Mouse (Mus musculus) fibroblast of lung, adult 2 months (primary cell): ENCODE results near the gene Pcif1.
"Not testable (repeated sequence)": the region's sequence is repeated elsewhere in the genome, so short reads cannot be mapped to it uniquely, and the experiment has no call there.

Experiments
- DNase-seq: peaks from one replicate; pipeline ENCODE4 v3.0.0-alpha.2; 2011; ENCODE audit warnings: low read depth

Pcif1 gene

DNA sequence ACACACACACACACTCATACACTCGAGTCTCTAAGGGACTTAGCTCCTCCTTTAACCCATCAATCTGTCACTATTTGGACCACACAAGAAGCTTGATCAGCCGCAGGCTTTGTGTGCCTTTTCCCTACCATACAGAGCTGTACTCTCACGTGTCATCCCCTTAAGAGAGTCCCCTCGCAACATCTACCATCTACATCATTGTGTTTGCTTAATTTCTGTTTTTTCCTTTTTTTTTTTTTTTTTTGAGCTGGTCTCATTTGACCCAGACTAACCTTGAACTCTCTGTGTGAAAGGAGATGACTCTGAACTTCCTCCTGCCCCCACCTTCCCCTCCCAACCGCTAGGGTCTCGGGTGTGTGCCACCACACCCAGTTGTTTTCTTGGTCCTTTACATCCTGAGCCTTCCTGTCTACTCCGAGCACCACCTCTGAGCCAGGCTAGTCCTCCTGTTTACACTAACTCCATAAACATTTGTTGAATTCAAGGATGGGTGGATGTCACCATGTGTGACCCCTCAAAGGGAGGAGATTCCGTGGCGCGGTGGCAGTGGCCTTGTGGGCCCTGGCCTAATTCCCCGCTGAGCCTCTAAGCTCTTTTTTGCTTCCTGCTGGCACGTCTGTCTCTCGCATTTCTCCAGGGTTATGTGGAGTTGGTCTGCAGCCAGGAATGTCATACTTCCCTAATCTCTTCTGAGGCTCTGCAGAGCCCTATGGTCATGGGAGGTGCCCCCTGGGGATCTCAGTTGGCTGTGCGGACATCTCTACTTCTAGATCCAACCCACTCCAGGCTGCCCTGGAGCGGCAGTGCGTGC, 12.2 kb upstream of the Pcif1 start:
- no peak for DNase-seq

- no peak for DNase-seq
Observed at GRCm38 (mm10) chr2:164867566-164867965, 11.5 kb upstream of the Pcif1 start.

GRCm38 (mm10) chr2:164868491-164868890, 10.6 kb upstream of the Pcif1 start:
- DNase-seq = no peak

DNA sequence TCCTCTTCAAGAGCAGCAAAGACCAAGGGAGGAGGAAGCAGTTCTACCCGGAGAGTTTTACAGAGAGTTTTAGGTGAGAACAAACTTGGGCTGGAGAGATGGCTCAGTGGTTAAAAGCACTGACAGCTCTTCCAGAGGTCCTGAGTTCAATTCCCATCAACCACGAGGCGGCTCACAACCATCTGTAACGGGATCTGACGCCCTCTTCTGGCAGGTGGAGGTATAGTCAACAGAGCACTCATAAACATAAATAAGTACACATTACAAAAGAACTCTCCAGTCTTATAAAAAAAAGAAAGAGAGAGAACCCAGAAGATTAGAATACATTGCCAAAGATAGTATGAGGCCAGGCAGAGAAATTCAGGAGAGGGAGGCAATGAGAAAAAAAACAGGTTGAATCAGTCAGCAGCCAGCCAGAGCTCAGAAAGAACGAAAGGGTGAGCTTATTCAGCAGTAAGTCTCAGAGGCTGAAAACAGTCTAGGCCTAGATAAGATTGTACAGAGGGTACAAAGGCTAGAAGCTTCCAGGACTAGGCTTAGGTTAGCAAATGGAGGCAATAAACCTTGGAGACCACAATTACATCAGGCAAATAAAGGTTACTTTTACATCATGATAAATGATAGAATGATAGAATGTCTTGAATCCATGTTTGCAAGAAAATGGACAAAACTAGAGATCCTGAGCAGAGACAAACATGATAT, 7.4 kb upstream of the Pcif1 start:
- DNase-seq = no peak

DNA sequence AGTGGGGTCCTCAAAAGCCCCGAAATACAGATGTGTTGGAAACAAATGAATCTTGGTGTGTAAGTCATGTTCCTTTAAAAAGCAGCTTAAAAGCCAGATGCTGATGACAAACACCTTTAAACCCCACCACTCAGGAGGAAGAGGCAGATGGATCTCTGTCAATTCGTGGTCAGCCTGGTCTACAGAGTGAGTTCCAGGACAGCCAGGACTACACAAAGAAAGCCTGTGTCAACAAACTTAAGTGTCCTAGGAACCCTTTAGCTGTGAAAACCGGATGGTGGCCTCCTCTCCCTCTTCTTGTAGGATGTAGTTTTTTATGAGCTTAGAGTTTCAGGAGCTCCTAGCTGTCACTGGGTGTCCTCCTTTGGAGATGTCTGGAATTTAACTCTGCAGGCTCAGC, 5.5 kb upstream of the Pcif1 start:
- DNase-seq = no peak

- DNase-seq = peak; percentile 40
Observed at GRCm38 (mm10) chr2:164874239-164874769, 4.8 kb upstream of the Pcif1 start.

- not testable (repeated sequence) for DNase-seq
Observed at GRCm38 (mm10) chr2:164875648-164876047, 3.5 kb upstream of the Pcif1 start.

DNA sequence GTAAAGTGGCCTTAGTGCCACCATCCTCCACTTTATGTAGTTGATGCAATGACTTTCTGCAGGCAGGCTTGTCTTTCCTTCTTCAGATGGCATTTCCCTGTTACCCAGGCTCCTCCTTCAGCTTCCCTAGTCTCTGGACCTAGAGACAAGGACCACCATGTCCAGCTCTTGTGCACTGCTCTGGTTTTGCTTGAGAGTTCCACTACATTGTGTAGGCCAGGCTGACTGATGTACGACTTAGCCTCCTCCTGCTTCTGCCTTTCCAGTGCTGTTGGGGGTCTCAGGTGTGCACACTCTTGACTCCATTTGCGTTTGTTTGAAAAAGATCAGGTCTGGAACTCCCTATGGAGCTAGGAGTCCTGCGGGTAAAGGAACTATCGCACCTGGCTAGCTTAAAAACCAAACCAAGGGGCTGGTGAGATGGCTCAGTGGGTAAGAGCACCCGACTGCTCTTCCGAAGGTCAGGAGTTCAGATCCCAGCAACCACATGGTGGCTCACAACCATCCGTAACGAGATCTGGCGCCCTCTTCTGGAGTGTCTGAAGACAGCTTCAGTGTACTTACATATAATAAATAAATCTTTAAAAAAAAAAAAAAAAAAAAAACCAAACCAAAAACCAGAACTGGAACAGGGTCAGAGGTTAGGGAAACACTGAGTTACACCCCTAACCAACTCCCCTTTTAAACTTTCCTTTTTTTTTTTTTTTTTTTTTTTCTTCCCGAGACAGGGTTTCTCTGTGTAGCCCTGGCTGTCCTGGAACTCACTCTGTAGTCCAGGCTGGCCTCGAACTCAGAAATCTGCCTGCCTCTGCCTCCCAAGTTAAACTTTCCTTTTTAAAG, 1.5 kb upstream of the Pcif1 start:
- not testable (repeated sequence) for DNase-seq

DNA sequence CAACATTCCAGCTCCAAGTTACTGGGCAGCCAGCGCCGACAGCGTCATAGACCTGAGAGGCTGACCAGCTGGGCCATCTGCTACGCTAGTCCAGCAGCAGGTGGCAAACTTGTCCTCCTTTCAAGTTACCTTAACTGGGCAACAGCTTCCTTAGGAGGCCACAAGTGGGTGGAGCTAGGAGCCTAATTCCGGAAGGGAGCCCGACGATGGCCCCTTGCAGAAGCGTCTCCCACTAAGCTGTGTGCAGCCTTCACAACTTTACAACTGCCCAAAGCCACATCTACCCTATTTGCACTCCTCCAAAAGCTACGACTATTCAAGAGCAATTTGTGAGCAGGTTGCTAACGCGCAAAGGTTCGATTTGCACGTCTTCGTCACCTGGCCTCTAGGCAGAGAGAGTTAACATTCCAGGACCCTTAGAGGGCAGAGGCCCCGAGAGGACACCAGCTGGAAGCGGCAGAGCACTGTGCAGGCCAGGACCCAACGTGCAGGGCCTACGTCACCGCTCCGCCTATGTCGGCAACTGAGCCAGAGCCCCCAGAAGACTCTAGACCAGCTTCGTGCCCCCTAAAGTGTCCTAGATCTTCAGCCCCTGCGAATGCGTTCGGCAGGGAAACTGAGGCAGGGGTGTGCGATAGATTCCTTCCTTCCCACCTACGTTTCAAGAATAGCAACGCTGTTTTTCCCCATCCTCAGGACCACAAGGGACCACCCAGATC, 436 bp upstream of the Pcif1 start:
- no peak for DNase-seq

GRCm38 (mm10) chr2:164879568-164880277, 619 bp downstream of the Pcif1 start:
- peak; percentile 86 for DNase-seq

- no peak for DNase-seq
Observed at GRCm38 (mm10) chr2:164882619-164883018, 3.5 kb downstream of the Pcif1 start.

- no peak for DNase-seq
Observed at GRCm38 (mm10) chr2:164885788-164886187, 6.7 kb downstream of the Pcif1 start.

- DNase-seq = no peak
Observed at GRCm38 (mm10) chr2:164886617-164887016, 7.5 kb downstream of the Pcif1 start.

- DNase-seq = no peak
Observed at GRCm38 (mm10) chr2:164888996-164889395, 9.9 kb downstream of the Pcif1 start.

DNA sequence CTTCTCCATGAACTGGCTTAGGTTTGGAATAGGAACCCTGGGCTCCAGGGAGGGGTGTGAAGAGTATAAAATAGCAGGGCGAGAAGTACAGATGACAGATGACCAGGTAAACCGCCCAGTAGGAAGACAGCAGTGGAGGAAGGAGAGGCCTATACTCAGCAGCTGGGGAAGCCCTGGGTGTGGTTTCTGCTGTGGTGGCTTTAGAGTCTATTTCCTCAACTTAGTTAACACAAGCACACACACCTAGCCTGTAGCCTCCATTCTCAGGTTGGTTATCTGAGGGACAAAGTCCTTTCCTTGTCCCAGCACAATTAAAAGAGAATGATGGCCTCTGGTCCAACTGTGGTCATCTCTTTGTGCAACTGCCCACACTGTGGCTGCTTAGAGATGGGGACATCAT, 10.9 kb downstream of the Pcif1 start:
- DNase-seq = no peak

GRCm38 (mm10) chr2:164890411-164891049, 11.4 kb downstream of the Pcif1 start:
- DNase-seq = no peak

- no peak for DNase-seq
Observed at GRCm38 (mm10) chr2:164891056-164891834, 12.1 kb downstream of the Pcif1 start.

DNA sequence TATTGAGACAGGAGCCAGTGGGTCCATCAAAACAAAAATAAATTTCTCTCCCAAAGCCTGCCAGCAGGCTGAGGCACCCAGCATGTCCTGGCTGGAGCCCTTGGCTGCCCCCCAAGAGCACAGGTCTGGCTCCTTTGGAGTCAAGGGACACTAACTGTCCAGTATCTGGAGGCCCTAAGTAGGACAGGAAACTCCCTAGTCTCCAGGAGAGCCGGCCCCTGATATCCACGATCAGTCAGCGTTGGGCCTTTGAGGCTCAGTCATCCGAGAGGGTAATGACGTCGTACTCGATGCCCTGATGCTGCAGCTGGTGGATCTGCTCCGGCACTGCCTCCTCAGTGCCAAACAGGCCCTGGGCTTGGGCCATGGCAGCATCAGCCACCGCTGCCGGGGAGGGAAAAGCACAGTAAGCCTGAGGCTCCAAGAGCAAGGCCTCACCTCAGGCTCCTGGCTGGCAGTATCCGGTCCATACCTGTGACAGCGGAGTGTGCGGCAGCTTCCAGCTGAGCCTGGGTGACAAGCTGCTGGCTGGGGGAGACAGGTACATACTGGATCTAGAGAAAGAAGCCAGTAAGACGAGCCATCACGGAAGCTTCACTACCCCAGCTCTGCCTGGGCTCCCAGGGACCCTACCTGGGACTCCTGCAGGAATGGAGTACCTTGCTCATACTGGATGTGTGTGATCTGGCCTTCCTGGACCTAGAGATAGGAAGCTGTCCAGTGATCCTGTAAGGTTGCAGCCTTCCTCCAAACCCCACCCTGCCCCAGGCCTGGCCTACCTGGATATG, 13.0 kb downstream of the Pcif1 start:
- no peak for DNase-seq

DNA sequence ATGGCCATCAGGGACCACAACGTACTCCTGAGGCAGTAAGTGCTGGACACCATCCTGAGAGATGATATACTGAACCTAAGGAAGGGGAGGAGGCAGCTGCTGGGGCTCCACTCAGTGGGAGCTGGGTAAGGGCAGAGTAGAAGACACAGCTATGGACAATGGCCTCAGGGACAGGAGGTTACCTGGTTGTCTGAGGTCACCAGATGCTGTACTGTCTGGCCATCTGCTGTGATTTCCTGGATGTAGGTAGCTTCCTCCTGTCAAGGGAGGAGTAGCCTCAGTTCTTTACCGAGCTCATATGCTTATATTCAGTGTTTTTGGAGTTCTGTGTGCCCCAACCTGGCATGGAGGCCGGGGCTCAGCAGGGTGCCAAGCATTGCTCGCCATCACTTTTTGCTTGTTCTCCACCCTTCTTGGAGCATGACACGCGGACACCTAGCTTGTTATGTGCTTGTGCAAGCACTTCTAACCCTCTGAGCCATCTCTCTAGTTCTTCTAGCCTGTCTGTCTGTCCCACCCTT, 13.7 kb downstream of the Pcif1 start:
- no peak for DNase-seq
